Mouse (Mus musculus): ENCODE measurements at regions not wholly inside any gene's neighbourhood (a gene's known extent, or its start where the extent isn't known, plus 50 kb on each side); places are given as distances from the start of the nearest gene placed in this dataset.

GRCm38 (mm10) chr10:60928646-60929045 is 97.3 kb upstream of the Unc5b start:
- DNase-seq = no peak
- Histone ChIP-seq H3K4me1 (ENCODE audit: control insufficient read depth, insufficient read depth, low read length) (no peaks in the 10 kb centered on the region; the same call in 1 of the 2 replicates), H3K4me3 (replicated peaks; ENCODE audit: extremely low read depth, low read depth, low read length) (no peak overlapping the region)
- TF ChIP-seq CTCF (IDR thresholded peaks at IDR 0.05; ENCODE audit: insufficient read depth, low read length) = no peak
- no peak for TF ChIP-seq POLR2A (IDR thresholded peaks at IDR 0.05; ENCODE audit: borderline replicate concordance, extremely low read depth, low read depth, low read length)
- 64% methylated on average over 7 of the region's 7 CpGs for WGBS

GRCm38 (mm10) chr10:60928164-60928563 is 96.8 kb upstream of the Unc5b start:
- TF ChIP-seq POLR2A (IDR thresholded peaks at IDR 0.05; ENCODE audit: borderline replicate concordance, extremely low read depth, low read depth, low read length) = no peak
- TF ChIP-seq CTCF (IDR thresholded peaks at IDR 0.05; ENCODE audit: insufficient read depth, low read length) = no peak
- H3K4me3 ChIP-seq (replicated peaks; ENCODE audit: extremely low read depth, low read depth, low read length) = no peak overlapping the region
- no peak for DNase-seq
- 64% methylated on average over 8 of the region's 8 CpGs for WGBS
- H3K4me1 ChIP-seq (ENCODE audit: control insufficient read depth, insufficient read depth, low read length) = no peaks in the 10 kb centered on the region; the same call in 1 of the 2 replicates

- no peak for TF ChIP-seq CTCF (IDR thresholded peaks at IDR 0.05; ENCODE audit: insufficient read depth, low read length)
- TF ChIP-seq POLR2A (IDR thresholded peaks at IDR 0.05; ENCODE audit: borderline replicate concordance, extremely low read depth, low read depth, low read length) = no peak
- Histone ChIP-seq H3K4me1 (ENCODE audit: control insufficient read depth, insufficient read depth, low read length) (no peaks in the 10 kb centered on the region), H3K4me3 (replicated peaks; ENCODE audit: extremely low read depth, low read depth, low read length) (no peak overlapping the region)
- WGBS = 80% methylated on average over 12 of the region's 12 CpGs
- no peak for DNase-seq
Measured at GRCm38 (mm10) chr10:60926632-60927031, 95.3 kb upstream of the Unc5b start.

GRCm38 (mm10) chr10:60925644-60926043 is 94.3 kb upstream of the Unc5b start:
- H3K4me3 ChIP-seq (replicated peaks; ENCODE audit: extremely low read depth, low read depth, low read length) = no peak overlapping the region
- DNase-seq = no peak
- TF ChIP-seq POLR2A (IDR thresholded peaks at IDR 0.05; ENCODE audit: borderline replicate concordance, extremely low read depth, low read depth, low read length) = no peak
- TF ChIP-seq CTCF (IDR thresholded peaks at IDR 0.05; ENCODE audit: insufficient read depth, low read length) = no peak
- WGBS = 83% methylated on average over 2 of the region's 2 CpGs
- H3K4me1 ChIP-seq (ENCODE audit: control insufficient read depth, insufficient read depth, low read length) = no peaks in the 10 kb centered on the region

- 68% methylated on average over 2 of the region's 2 CpGs for WGBS
- Histone ChIP-seq H3K4me3 (replicated peaks; ENCODE audit: extremely low read depth, low read depth, low read length) (no peak overlapping the region), H3K4me1 (ENCODE audit: control insufficient read depth, insufficient read depth, low read length) (no peaks in the 10 kb centered on the region)
- DNase-seq = no peak
- TF ChIP-seq CTCF (IDR thresholded peaks at IDR 0.05; ENCODE audit: insufficient read depth, low read length) (no peak), POLR2A (IDR thresholded peaks at IDR 0.05; ENCODE audit: borderline replicate concordance, extremely low read depth, low read depth, low read length) (no peak)
Measured at GRCm38 (mm10) chr10:60925198-60925597, 93.8 kb upstream of the Unc5b start.

- Histone ChIP-seq H3K4me3 (replicated peaks; ENCODE audit: extremely low read depth, low read depth, low read length) (no peak overlapping the region), H3K4me1 (ENCODE audit: control insufficient read depth, insufficient read depth, low read length) (no peaks in the 10 kb centered on the region)
- DNase-seq = no peak
- 62% methylated on average over 11 of the region's 11 CpGs for WGBS
- TF ChIP-seq CTCF (IDR thresholded peaks at IDR 0.05; ENCODE audit: insufficient read depth, low read length) (no peak), POLR2A (IDR thresholded peaks at IDR 0.05; ENCODE audit: borderline replicate concordance, extremely low read depth, low read depth, low read length) (no peak)
Measured at GRCm38 (mm10) chr10:60923806-60924205, 92.4 kb upstream of the Unc5b start.

GRCm38 (mm10) chr10:60920621-60921020 is 89.2 kb upstream of the Unc5b start:
- 89% methylated on average over 1 of the region's 1 CpGs for WGBS
- no peak for TF ChIP-seq POLR2A (IDR thresholded peaks at IDR 0.05; ENCODE audit: borderline replicate concordance, extremely low read depth, low read depth, low read length)
- no peak for TF ChIP-seq CTCF (IDR thresholded peaks at IDR 0.05; ENCODE audit: insufficient read depth, low read length)
- DNase-seq = no peak
- no peak overlapping the region for H3K4me3 ChIP-seq (replicated peaks; ENCODE audit: extremely low read depth, low read depth, low read length)
- no peaks in the 10 kb centered on the region for H3K4me1 ChIP-seq (ENCODE audit: control insufficient read depth, insufficient read depth, low read length)

- H3K4me1 ChIP-seq (ENCODE audit: control insufficient read depth, insufficient read depth, low read length) = no peaks in the 10 kb centered on the region
- no peak for DNase-seq
- TF ChIP-seq CTCF (IDR thresholded peaks at IDR 0.05; ENCODE audit: insufficient read depth, low read length) = no peak
- no peak for TF ChIP-seq POLR2A (IDR thresholded peaks at IDR 0.05; ENCODE audit: borderline replicate concordance, extremely low read depth, low read depth, low read length)
- H3K4me3 ChIP-seq (replicated peaks; ENCODE audit: extremely low read depth, low read depth, low read length) = no peak overlapping the region
- 35% methylated on average over 8 of the region's 8 CpGs for WGBS
Measured at GRCm38 (mm10) chr10:60918020-60918419, 86.6 kb upstream of the Unc5b start.

- DNase-seq = no peak
Measured at GRCm38 (mm10) chr10:60914391-60914790, 83.0 kb upstream of the Unc5b start.

GRCm38 (mm10) chr10:60913456-60913900 is 82.1 kb upstream of the Unc5b start:
- 78% methylated on average over 11 of the region's 11 CpGs for WGBS
- Histone ChIP-seq H3K4me1 (ENCODE audit: control insufficient read depth, insufficient read depth, low read length) (no peaks in the 10 kb centered on the region), H3K4me3 (replicated peaks; ENCODE audit: extremely low read depth, low read depth, low read length) (no peak overlapping the region)
- TF ChIP-seq CTCF (IDR thresholded peaks at IDR 0.05; ENCODE audit: insufficient read depth, low read length) = no peak
- TF ChIP-seq POLR2A (IDR thresholded peaks at IDR 0.05; ENCODE audit: borderline replicate concordance, extremely low read depth, low read depth, low read length) = no peak
- no peak for DNase-seq

More at GRCm38 (mm10) chr10:60914391-60914790, 83.0 kb upstream of the Unc5b start:
- no peaks in the 10 kb centered on the region for H3K4me1 ChIP-seq (ENCODE audit: control insufficient read depth, insufficient read depth, low read length)
- WGBS = 19% methylated on average over 7 of the region's 7 CpGs
- TF ChIP-seq CTCF (IDR thresholded peaks at IDR 0.05; ENCODE audit: insufficient read depth, low read length) = no peak
- H3K4me3 ChIP-seq (replicated peaks; ENCODE audit: extremely low read depth, low read depth, low read length) = no peak overlapping the region

All from lung, adult 2 months (tissue).